Mouse (Mus musculus) bone marrow, adult 2 months (tissue): ENCODE measurements around the gene Agap2. TPM values are rescaled to one million over a fixed set of nuclear protein-coding genes. Genes with fewer than 3 reads are reported as not detected.

Source experiments
- H3K27ac ChIP-seq: fragments of 200-500 bp; 2 replicates; pipeline ENCODE4 v1.5.1; 2012; ENCODE audit warnings: low read depth, mild to moderate bottlenecking, control low read depth, inconsistent platforms, low read length; ENCODE audit not compliant: control insufficient read depth, poor library complexity, insufficient read depth
- H3K4me1 ChIP-seq: fragments of 200-500 bp; 2 replicates; pipeline ENCODE4 v1.6.1; 2011; ENCODE audit warnings: low read length; ENCODE audit not compliant: control insufficient read depth, insufficient read depth
- H3K4me3 ChIP-seq: fragments of 200-500 bp; replicated peaks from 2 replicates; pipeline ENCODE3; 2011; ENCODE audit warnings: mild to moderate bottlenecking, low read depth, low read length, control low read depth; ENCODE audit not compliant: control insufficient read depth
- CTCF ChIP-seq: fragments of 200-500 bp; IDR thresholded peaks from 2 replicates; pipeline ENCODE4 v1.5.1; 2011; ENCODE audit warnings: low read length, control low read depth; ENCODE audit not compliant: control insufficient read depth, insufficient read depth
- POLR2A ChIP-seq: fragments of 200-500 bp; IDR thresholded peaks from 2 replicates; pipeline ENCODE4 v1.6.1; 2011; ENCODE audit warnings: low read depth, mild to moderate bottlenecking, control low read depth, low read length, borderline replicate concordance; ENCODE audit not compliant: control insufficient read depth
- WGBS: fragments of 180-500 bp; shearing (Covaris S2); methylation state at CpG from one replicate; pipeline ENCODE4 v1.1.7; 2018; 5-methylcytosine and 5-hydroxymethylcytosine counted together
- polyA plus RNA-seq: library from polyadenylated mRNA; stranded (reverse); fragments of >200 nt; gene quantifications from 2 replicates; pipeline ENCODE4 v1.2.4, GENCODE M21; 2011; ENCODE audit warnings: low replicate concordance; ENCODE audit not compliant: missing spikeins, insufficient read depth, insufficient read length

Agap2 gene
- polyA plus RNA-seq, 1 experiment = 27.3 TPM

- no peak for TF ChIP-seq POLR2A
- no peak for TF ChIP-seq CTCF
- no peak overlapping the region for H3K4me3 ChIP-seq
- no peaks in the 10 kb centered on the region; the same call in 1 of the 2 replicates for H3K4me1 ChIP-seq
- WGBS = 49% methylated on average over 5 of the region's 5 CpGs
- H3K27ac ChIP-seq = no peak overlapping the region
Measured at GRCm38 (mm10) chr10:127062503-127062902, 12.6 kb upstream of the Agap2 start.

DNA sequence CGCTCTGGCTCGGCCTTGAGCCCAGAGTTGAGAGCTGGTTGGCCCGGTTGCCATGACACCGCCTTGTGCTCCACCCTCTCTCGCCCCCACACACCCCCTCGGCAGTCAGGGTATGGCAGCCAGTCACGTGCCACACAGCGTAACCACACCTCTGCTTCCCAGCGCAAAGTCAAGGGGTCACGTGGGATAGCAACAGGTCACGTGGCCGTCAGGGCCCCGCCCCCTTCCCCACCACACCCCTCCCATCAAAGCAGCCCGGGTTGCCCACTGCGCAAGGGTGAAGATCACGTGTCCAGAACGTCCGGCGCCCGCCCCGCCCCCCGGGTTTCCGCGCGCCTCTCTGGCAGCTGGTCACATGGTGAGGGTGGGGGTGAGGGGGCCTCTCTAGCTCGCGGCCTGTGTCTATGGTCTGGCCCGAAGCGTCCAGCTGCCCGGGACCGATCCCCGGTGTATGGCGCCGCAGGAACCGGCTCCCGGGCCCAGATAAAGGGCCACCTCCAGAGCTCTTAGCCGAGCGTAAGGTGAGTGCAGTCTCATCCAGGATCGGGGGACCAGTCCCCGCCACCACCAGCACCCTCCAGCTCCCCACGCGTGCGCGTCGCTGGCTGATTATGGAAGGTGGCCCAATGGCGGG is 11.7 kb upstream of the Agap2 start, which contains the start of gene Cdk4:
Cdk4 (plus strand) TSS at position 296 of the 634 bp plus-strand sequence.
- peak; percentile 56; the same call in 1 of the 2 replicates for TF ChIP-seq POLR2A
- TF ChIP-seq CTCF = no peak
- Histone ChIP-seq H3K27ac (peak within 1 kb of the TSS; percentile 54), H3K4me3 (peak within 1 kb of the TSS; percentile 76), H3K4me1 (no peaks in the 10 kb centered on the region; the same call in 1 of the 2 replicates)
- WGBS = under 1% methylated on average over 46 of the region's 46 CpGs

- Histone ChIP-seq H3K4me1 (no peaks in the 10 kb centered on the region; the same call in 1 of the 2 replicates), H3K27ac (peak overlapping the region; percentile 54), H3K4me3 (peak overlapping the region; percentile 76)
- 8% methylated on average over 37 of the region's 37 CpGs for WGBS
- no peak for TF ChIP-seq CTCF
- TF ChIP-seq POLR2A = no peak
Measured at GRCm38 (mm10) chr10:127063913-127064870, 10.9 kb upstream of the Agap2 start.

DNA sequence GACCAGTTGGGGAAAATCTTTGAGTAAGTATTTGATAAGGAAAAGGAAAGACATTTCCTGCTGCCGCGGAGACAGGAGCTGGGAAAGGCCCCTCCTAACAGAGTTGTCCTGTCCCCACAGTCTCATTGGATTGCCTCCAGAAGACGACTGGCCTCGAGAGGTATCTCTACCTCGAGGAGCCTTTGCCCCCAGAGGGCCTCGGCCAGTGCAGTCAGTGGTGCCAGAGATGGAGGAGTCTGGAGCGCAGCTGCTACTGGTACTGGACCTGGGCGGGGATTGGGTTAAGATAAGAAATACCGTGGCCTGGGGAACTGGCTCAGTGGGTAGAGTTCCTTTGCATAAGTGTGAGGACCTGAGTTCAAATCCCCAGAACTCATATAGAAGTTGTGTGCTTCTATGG is 9.1 kb upstream of the Agap2 start:
- 68% methylated on average over 9 of the region's 9 CpGs for WGBS
- Histone ChIP-seq H3K27ac (no peak overlapping the region), H3K4me1 (peaks cover 2% of the 10 kb centered on the region; the same call in 1 of the 2 replicates)

DNA sequence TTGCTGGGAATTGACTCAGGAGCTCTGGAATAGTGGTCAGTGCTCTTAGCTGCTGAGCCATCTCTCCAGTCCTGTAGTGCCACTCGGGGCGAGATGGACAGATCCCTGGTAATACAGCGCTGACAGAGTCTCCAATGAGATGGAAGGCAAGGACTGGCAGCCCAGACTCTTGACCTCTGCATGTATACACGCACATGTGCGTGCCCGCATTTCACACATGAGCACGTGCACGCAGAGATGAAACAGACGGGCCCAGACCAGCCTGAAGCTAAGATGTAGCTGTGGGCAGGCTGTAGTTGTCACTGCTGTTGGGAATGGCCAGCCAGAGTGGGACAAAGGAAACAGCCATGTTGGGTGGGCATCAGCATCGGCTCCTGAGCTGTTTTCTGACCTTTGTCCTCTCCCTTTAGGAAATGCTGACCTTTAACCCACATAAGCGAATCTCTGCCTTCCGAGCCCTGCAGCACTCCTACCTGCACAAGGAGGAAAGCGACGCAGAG is 8.5 kb upstream of the Agap2 start:
- peaks cover 5% of the 10 kb centered on the region; the same call in 1 of the 2 replicates for H3K4me1 ChIP-seq
- H3K27ac ChIP-seq = no peak overlapping the region
- 90% methylated on average over 14 of the region's 14 CpGs for WGBS
- no peak for TF ChIP-seq POLR2A
- TF ChIP-seq CTCF = no peak
- no peak overlapping the region for H3K4me3 ChIP-seq

More for the DNA sequence above, 9.1 kb upstream of the Agap2 start:
- TF ChIP-seq CTCF (no peak), POLR2A (no peak)
- H3K4me3 ChIP-seq = no peak overlapping the region

DNA sequence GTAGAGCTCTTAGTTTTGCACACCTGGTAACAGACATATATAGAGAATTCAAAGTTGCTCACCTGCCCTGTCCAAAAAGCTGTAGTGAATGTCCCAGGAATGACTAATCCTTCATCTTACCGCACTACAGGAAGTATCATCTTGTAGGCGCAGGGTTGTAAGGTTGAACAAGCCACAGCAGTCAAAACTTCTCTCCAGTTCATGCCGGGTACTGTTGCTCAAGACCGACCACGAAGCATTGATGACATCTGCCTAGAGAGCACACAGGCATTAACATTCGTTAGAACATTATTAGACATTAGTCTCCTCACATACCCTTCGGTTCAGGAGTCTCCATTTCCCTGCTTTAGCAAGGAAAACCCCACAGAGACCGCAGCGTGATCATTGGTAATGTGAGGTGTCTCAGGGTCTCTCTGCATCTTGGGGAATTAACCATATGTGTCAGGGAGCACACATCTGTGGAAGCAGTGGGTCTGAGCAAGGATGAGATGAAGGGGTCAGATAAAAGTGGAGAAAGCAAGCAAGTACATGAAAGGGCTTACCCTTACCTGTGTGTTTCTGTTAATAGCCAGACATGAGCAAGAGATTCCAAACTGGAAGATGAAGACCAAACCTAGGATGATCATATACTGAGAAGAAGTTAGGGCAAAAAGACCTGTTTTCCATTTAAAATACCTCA is 6.6 kb upstream of the Agap2 start:
- Histone ChIP-seq H3K27ac (no peak overlapping the region), H3K4me3 (no peak overlapping the region), H3K4me1 (peaks cover 5% of the 10 kb centered on the region; the same call in 1 of the 2 replicates)
- TF ChIP-seq CTCF (no peak), POLR2A (no peak)
- WGBS = 36% methylated on average over 9 of the region's 9 CpGs

DNA sequence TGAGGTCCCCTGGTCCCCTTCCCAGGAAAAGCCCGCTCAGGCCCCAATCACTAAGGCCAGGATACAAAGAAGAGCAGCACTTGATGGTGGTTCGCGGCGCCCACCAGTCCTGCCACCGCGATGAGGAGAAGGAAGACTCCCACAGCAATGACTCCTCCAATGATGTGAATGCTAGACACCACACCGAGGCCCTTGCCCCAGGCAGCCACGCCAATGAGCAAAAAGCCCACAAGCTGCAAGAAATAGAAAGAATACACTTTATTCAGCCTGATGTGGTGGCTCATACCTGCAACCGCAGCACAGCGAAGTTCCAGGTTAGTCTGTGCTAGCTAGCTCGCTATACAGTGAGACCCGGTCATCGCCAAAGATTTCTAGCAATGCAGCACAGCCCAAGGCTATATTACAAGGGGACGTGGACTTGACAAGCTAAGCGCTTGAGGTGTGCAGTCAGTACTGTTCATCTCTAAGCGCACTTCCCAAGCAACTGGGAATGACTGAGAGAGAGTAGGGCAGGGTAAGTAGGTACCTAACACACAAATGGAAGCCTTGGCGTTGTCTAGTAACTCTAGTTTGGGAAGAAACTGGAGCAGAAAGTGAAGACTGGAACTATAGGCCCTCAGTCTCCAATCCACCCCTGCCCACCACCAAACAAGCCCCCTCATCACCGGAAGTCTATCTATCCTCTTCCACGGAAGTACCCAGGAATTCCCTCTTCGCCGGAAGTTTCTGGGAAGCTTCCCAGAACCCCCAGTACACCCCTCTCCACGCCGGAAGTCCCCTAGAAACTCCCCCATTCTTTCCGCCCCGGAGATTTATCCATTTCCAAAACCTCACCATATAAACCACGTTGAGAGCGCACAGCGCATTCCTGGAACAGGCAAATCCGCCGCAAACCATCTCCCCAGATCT is 5.5 kb upstream of the Agap2 start:
- 13% methylated on average over 30 of the region's 30 CpGs for WGBS
- H3K27ac ChIP-seq = no peak overlapping the region
- H3K4me3 ChIP-seq = peak overlapping the region; percentile 46
- H3K4me1 ChIP-seq = peaks cover 5% of the 10 kb centered on the region; the same call in 1 of the 2 replicates
- no peak for TF ChIP-seq CTCF
- TF ChIP-seq POLR2A = no peak
